Mouse (Mus musculus) frontal cortex, postnatal 25 days (tissue): ENCODE measurements at regions not wholly inside any gene's neighbourhood (a gene's known extent, or its start where the extent isn't known, plus 50 kb on each side); places are given as distances from the start of the nearest gene placed in this dataset.
"Not testable (repeated sequence)": the region's sequence is repeated elsewhere in the genome, so short reads cannot be mapped to it uniquely, and the experiment has no call there.

Experiments
- DNase-seq, 2 experiments: peaks; one replicate each; pipeline ENCODE4 v3.0.0; 2022; ENCODE audit warnings: low spot score in 2 of 2

DNA sequence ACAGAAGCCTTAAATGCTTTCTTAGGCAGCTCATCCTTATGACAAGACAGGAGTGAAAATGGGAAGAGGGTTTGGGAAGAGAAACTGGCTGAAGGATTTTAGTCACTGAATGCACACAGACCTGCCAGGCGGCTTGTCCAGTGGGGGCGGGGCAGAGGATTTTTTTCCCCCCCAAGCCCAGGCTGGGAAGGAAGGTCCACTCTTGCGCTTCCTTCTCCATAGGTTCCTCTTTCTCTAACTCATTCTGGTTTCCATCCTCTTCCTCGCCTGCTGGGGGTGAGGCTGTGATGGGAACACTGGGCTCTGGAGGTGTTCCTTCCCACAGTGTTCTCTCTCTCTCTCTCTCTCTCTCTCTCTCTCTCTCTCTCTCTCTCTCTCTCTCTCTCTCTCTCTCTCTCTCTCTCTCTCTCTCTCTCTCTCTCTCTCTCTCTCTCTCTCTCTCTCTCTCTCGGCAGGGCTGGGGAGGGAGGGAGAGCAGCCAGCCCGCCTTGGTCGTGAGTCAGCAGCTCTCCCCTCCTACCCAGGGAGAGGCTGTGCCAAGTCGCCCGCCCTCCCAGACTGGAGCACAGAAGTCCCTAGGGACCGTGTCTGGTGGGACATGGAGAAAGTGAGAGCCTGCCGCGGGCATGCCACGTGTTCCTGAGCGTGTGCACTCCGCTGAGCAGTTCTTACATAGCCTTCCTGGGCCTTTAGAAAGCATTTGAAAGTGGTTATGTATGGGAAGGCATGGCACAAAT is 150.0 kb downstream of the Kcnrg start:
- DNase-seq = peak; percentile 13 to 29

DNA sequence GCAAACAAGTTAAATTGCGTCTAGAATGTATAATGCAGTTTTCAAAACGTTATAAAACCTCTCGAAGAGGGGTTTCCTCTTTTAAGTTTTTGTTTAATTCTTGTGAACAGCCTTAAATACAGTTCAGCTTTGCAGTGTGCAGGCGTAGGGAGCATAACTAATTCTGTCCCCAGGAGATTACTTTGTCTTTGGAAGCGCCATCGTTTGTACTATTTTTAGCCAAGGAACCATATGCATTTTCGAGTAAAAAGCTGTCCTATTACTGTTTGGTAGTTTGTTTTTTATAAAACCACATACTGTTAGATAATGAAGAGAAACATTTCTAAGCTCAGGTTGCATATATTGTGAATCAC is 150.5 kb downstream of the Kcnrg start:
- no peak for DNase-seq

DNA sequence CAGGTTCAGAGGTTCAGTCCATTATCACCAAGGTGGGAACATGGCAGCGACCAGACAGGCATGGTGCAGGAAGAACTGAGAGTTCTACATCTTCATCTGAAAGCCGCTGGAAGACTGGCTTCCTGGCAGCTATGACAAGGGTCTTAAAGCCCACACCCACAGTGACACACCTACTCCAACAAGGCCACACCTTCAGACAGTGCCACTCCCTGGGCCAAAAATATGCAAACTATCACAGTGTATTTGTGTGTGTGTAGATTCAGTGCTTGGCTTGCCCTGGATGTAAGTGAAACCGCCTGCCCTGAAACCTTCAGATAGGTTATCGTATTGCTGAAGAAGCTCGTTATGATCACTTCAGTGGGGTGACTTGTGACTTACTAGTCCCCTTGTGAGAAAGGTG is 151.3 kb downstream of the Kcnrg start:
- no peak for DNase-seq

DNA sequence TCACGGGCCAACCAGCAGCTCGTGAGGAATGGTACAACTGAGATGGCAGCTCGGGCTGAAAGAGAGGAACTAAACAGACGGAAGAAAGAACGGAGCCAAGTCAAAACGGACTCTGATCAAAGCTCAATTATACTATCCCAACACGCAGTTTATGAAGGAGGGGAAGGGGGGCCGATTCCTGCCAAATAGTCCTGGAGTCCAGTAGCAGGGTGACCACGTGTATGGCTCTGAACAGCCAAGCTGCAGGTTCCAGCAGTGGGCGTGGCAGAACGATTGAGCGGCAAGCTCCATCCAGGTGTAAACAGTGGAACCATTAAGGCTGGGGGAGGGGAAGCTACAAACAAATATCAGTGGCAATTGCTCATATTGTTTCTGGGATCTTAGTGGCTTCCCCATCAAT is 152.9 kb downstream of the Kcnrg start:
- DNase-seq = not testable (repeated sequence)

DNA sequence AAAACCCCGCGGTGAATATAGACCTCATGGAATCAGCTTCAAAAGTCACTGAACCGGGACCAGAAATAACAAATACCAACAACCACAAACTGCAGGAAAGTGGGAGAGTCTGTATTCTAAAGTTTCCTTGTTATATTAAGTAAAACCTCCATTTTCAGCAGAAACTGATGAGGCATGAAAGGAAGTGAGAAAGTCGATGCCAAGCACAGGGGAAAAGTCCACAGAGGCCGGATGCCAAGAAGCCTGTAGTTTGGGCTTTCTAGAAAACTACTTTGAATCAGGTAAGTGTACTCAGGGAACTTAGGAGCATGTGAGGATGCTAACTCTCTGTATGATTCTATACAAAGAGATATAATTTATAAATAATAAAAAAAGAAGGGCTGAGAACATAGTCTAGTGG is 154.8 kb downstream of the Kcnrg start:
- DNase-seq = no peak

DNA sequence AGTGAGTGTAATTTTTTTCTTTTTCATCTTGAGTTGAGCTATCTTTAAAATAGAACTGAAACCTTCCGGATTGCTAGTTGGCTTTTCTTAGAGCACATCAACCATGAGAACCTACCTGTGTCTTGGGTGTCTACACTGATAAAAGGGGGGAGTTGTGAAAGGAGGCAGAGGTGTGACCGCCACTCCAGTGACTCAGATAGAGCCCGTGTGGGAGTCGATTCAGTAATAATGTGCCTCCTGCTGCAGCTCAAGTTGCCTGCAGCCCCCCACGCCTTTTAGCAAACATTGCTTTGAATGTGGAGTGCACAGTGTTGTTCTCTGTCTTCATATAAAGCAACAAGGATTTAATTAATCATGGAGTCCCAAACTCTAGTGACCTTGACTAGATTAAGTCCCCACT is 162.6 kb downstream of the Kcnrg start:
- DNase-seq = no peak

DNA sequence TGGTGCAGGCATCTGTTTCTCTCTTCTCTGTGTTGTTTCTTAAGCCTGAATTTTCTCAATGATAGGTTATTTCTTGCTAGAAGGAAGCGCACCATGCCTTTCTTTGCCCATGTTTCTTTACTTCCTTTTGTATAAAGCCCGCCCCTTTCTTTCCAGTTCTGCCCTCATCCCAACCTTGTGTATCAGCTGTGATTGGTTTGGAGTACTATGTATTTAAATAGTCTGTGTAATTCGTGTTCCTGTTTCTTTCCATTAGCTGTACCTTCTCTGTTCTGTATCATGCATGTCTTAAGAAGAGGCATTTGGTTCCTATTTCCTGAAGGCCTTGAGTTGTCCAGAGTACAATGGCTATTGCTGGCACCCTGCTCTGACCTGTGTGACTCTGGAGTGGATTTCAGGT is 166.9 kb downstream of the Kcnrg start:
- no peak for DNase-seq

DNA sequence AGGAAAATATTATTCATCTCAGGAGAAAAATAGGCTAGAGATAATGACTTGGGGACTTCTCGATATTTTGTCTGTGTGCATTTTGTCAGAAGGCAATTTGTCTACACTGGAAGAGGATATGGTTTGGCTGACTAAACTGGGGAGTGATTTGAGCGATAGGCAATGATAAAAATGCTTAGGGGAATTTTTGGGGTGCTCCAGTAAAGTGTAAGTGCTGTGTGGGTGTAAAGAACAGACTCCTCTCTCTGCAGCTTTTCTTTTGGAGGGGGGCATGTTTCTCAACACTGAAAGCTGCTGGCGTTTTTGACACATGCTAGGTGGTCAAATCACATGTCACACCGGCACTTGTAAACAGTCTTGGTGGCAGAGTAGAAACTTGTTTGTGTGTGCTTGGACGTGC is 171.4 kb downstream of the Kcnrg start:
- no peak for DNase-seq

DNA sequence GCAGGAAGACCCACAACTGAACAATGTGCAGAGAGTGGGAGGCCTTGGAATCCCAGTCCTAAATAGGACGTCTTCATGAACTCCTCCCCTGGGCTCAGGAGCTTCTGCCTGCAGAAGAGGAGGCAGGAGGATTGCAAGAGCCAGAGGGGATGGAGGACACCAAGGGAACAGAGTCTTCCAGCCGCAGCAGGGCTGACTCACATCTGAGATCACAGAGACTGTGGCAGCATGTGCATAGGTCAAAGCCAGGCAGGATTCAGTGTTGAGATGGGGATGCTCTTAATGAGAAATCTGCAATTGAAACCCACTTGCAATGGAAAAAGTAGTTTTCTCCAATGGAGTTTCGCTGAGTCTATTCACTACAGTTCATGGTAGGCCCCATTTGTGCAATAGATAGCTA is 175.9 kb downstream of the Kcnrg start:
- DNase-seq = no peak

DNA sequence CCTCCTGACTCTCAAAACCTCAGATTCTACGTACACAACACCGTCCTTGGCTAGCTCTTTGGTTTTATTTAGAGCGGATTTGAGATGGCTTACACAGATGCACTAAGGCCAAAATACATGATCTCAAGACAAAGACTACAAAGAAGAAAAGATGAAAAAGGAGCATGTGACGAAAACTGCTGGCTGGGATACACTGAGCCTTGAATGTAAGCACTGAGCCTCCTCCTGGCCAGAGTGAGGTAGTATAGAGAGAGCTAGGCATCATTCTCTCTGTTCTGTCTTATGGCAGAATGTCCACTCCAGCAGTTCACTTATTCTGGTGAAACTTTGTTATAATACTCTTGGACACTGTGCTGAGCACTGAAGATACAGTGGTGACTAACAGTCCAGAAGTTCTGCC is 177.4 kb downstream of the Kcnrg start:
- no peak for DNase-seq

DNA sequence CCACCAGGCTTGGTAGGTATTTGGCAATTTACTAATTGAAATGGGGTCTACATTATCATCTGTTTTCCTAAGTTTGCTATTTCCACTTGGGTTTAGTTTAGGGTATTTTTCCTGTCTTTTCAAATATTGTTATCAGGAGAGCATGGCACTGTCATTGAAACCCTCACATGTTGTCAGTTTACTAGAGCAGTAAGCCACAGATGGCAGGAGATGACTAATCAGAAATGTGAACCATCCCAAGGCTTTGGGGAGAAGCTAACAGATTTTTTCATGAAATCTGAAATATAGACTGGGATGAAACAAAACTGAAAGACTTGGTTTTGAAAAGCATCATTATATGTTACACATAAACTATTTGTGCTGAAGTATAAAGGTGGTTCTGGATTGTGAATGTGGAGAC is 178.8 kb downstream of the Kcnrg start:
- no peak for DNase-seq

DNA sequence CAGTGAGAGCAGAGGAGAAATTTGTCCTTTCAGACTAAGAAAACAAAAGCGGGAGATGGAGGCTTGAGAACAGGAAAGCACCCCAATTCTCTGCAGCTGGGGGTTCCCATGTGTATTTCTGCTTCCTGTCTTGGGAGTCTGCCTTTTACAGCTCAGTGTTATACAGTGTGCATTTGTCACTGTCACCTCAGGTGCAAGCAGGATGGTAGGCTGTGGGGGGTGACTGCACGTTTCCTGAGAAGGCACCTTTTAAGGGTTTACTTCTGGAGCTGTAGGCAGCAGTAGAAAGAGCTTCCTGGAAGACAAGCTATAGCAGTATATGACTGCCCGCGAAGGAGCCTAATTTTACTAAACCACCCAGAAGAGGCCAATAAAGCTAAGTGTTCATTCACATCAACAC is 180.5 kb downstream of the Kcnrg start:
- no peak for DNase-seq

DNA sequence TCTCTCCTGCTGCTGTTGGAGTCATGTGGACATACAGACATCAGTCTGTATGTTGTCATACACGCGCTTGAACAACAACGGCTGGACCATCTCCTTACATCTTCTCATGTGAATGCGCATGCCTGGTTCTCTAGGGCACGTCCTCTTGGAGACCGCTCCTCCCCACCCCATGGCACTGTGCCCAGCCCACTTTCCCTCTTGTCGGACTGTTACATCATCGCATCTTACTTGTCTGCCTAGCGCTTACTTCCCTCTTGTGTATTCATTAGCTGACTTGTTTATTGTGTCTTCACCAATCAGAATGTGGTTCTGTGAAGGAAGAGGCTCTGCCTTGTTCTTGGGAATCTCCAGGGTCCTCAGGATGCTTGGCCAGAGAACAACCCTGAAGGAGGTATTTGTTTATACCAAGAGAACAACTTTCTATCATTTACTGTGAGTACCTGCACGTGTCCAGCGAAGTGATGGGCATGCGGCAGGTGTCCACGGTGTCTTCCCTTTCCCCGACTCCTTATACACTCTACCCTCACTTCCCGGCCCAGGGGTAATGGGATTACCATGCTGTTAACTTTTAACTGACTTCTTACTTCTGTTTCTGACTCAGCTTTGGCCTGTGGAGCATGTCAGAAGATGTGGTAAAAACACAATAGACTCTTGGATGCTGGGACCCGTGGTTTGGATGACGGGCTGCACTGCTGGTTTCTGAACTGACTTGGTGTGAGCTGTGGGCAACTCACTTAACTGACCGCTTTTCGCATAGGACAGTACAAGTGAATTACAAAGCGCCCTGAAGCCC is 181.9 kb downstream of the Kcnrg start:
- DNase-seq = peak in 1 of 2 experiments; percentile 25

DNA sequence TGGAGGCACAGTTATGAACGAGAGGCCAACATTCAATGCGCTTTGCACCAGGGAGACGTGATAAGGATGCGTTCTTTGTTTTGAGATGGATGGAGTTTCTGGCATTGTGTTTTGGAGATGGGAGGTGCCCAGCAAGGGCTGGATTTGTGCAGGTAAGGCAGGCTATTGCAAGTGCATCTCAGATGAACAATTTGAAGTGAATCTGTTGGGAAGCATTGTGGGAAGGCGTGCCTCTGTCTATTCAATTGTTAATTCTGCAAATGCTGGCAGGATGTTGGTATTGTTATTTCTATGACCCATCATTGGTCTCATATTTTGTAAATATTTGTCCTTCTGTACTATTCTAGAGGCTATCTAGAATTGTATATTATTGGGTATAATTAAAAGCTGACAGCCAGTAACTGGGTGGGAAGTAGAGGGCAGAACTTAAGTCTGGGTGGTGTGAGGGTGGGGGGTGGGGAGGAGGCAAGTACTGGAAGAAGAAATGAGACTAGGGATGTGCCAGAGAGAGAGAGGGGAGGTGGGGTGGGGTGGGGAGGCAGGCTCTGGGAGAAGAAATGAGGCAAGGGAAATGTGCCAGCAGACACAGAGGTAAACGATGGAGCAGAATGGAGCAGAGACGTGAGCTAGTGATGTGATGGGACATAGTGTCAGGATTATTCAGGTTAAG is 188.9 kb downstream of the Kcnrg start:
- no peak for DNase-seq

DNA sequence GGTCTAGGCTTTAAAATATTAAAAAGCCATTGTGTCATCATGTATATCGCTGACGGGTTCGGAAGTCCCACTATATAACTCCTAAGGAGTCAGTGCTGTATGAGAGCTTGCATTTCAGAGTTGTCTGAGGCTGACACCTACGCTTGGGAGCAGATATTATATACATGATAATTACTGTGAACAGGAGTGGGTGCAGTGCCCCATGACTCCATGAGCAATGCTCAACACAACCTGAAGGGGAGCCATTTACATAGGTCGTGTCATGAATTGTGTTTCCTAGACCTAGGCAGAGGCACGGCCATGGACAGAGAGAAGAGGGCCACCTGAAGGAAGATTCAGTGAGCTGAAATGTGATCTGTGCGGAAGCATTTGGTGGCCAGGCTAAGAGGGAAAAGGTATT is 189.4 kb downstream of the Kcnrg start:
- no peak for DNase-seq

DNA sequence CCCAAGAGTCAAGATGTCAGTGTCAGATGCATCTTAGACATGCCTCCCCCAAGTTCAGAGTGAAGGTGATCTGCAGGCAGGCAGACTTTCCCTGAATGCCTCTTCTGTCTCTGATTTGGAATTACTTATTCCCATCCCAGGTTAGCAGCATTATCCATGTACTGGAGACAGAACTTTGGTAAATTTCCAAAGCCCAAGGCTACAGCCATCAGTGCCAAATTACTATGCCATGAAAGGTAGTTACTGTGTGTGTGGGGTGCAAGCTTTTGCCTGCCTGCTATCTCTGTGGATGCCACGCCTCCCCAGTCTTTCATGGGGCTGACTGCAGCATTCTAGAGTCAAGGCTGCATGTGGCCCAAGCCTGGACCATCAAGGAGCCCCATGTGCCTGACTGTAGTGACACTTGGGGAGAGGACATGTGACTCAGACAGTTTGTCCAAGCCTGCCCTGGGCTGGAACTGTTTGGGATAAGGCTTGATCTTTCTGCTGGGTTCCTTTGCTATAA is 196.2 kb downstream of the Kcnrg start:
- DNase-seq = no peak

DNA sequence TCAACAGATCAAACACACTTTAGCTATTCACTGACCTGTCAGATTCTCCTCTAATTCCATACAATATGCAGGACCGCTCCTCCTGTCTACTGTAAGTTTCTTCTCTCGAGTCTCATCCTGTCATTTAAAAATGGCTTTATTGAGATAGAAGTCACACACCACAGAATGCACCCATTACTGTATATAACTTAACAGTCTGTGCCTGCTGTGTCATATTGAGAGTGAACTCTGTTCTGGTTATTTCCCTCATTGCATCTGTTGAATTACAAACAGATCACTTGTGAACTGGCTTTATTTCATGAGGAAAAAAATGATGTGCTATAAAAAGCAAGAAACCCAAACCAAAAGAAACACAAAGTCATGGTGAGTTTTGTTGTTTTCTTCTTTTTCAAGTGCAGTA is 198.2 kb downstream of the Kcnrg start:
- no peak for DNase-seq

DNA sequence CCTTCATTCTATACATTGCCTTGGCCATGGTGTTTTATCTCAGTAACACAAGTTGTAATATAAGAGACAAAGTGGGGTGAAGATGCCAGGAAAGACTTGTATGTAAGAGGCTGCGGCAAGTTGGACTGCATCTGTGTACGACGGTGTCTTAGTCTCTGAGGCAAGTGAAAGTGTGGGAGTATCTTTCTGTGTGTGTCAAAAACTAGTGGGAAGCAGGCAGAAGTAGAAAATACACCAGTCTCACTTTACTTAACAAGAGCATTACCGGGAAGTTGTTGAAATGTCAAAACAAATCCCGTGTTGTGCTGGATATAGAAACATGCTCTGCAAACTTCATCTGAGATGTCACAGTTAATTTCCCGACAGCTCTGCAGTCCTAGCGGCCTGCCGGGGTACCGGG is 200.9 kb downstream of the Kcnrg start:
- peak in 1 of 2 experiments; percentile 9 for DNase-seq

DNA sequence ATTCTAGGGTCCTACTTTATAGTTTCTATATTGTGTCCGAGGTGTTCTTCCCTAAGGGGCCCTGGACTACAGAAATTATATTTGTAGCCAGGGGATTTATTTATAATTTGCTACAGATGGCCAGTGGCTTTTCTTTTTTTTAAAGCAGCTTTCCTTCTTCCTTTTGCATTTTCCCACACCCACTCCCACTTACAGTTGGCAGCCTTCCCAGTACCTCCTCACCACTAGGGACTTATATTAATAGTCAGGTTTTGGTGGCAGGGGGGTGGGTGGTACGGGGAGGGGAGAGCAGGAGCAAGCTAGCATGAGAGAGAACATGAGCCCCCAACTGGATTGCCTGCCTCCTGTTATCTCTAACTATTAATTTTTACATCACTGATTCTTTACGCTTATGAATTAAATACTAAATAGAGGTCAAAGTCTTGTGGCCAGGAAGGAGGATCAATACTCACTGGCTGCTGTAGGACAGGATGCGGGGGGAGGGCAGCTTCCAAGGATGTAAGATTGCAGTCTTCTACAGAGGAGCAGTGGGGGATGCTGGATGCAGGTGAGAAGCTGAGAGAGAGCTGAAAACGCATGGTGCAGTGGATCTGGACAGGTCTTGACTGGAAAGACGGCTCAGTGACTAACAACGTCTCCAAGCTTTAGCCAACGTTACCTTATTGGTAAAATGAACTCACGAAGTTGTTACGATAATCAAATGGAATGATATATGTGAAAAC is 202.6 kb downstream of the Kcnrg start:
- DNase-seq = peak in 1 of 2 experiments; percentile 16

DNA sequence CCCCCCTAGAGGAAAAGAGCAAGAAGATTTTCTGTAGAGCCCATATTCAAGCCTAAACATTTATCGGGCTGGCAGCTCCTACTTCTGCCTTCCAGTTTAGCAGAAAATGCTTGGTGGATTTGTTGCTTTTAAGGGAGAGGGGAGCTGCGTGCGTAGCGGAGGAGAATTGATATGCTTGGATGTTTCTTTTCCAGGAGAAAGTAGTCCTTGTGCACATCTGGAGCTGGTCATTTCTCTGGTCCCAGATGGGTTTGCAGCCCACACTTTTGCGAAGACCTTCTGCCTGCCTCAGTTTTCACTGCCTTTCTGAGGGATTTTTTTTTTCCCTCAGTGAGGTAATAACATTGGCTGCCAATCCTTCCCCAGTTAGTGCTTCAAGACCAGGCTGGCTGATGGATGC is 203.6 kb downstream of the Kcnrg start:
- DNase-seq = no peak

DNA sequence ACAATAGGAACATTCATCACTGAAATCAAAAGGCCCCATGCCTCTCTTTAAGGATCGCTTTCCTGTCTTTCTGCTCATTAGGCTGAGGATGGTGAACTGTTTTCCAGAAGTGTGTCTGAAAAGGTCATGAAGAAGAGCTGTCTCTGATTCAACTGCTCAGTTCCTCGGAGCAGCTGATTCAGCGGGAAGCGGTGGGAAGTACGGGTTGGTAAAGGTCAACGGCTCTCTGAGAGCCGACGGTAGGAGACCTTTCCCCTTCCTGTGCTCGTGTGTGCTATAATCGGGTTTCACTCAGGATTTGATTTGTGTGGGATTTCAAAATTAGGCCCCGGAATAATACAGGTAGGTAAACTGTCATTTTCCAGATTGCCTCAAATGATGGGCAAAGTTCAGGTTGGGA is 210.5 kb downstream of the Kcnrg start:
- DNase-seq = no peak

DNA sequence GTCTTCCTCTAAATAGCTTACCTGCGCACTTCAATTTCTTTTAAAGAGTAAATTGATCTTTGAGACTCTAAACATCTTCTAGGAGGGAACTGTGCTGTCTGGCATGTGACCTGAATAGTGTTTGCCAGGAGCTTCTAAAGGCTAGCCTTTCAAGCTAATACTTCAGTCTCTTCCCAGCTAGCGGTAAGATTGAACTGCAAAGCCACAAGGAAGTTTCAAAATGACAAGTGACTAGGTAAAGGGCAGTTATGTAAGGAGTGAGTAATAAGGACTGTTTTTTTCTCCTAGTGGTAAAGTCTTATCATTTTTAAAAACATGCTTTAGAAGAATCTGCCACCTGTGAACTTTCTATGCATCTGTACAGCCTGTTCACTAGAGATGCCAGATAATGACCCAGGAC is 211.1 kb downstream of the Kcnrg start:
- DNase-seq = no peak
